Mouse (Mus musculus) embryonic facial prominence, embryonic 13.5 days (tissue): ENCODE data around the gene Hspbp1. TPM values are rescaled to one million over a fixed set of nuclear protein-coding genes. Genes with fewer than 3 reads are reported as not detected.

ENCODE experiments used
- ATAC-seq: fragments of 200-750 bp; cut with Nextera tagmentation; 2 replicates; pipeline ENCODE4 v1.8.0; 2017; ENCODE audit warnings: low read depth; ENCODE audit not compliant: insufficient number of reproducible peaks, insufficient read depth, low FRiP score, low TSS enrichment
- H3K27ac ChIP-seq: fragments of 300-500 bp; sonication (generic); 2 replicates; pipeline ENCODE4 v1.5.1; 2015; ENCODE audit warnings: moderate library complexity, mild to moderate bottlenecking, inconsistent platforms
- H3K27me3 ChIP-seq: fragments of 300-500 bp; sonication (generic); 2 replicates; pipeline ENCODE4 v1.6.1; 2015; ENCODE audit warnings: mild to moderate bottlenecking, inconsistent platforms
- H3K36me3 ChIP-seq: fragments of 300-500 bp; sonication (generic); 2 replicates; pipeline ENCODE4 v1.6.1; 2015; ENCODE audit warnings: mild to moderate bottlenecking, inconsistent platforms
- H3K4me1 ChIP-seq: fragments of 300-500 bp; sonication (generic); 2 replicates; pipeline ENCODE4 v1.6.1; 2015; ENCODE audit warnings: inconsistent platforms
- H3K4me2 ChIP-seq: fragments of 300-500 bp; sonication (generic); 2 replicates; pipeline ENCODE4 v1.6.1; 2015; ENCODE audit warnings: moderate library complexity, mild to moderate bottlenecking, inconsistent platforms
- H3K4me3 ChIP-seq: fragments of 300-500 bp; sonication (generic); 2 replicates; pipeline ENCODE4 v1.5.1; 2015; ENCODE audit warnings: mild to moderate bottlenecking, inconsistent platforms
- H3K9ac ChIP-seq: fragments of 300-500 bp; sonication (generic); 2 replicates; pipeline ENCODE4 v1.6.1; 2015; ENCODE audit warnings: mild to moderate bottlenecking, inconsistent platforms
- H3K9me3 ChIP-seq: fragments of 300-500 bp; sonication (generic); 2 replicates; pipeline ENCODE4 v1.6.1; 2016; ENCODE audit warnings: inconsistent platforms
- WGBS: fragments of 180-500 bp; shearing (Covaris S2); methylation state at CpG from one replicate; pipeline ENCODE4 v1.1.7; 2015; ENCODE audit warnings: mixed read lengths; 5-methylcytosine and 5-hydroxymethylcytosine counted together
- polyA plus RNA-seq: library from polyadenylated mRNA; unstranded; fragments of >200 nt; fragmentation: Nextera tagmentation; extraction: Ambion mirVana; gene quantifications from 2 replicates; pipeline ENCODE4 v1.2.1, GENCODE M21; 2015

Hspbp1 gene
- polyA plus RNA-seq, 1 experiment from 2014 or later, result 92.3 TPM

DNA sequence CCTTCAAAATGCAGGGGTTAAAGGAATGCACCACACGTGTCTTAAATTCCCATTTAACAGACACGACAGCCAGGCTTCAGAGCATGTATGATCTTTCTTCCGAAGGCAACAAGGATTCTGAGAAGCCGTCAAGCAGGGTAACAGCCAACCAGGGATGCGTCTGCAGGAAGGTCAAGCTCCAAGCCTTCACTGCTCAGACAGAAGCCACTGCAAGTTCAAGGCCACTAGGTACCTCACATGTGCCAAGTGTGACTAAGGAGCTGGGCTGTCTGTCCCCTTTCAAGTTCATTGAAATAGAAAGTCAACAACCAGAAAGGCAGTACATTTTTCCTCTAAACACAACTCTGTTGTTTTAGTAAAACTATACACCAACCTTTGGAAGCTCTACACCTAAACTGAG is 18.0 kb downstream of the Hspbp1 start:
- no peaks in the 10 kb centered on the region for H3K9me3 ChIP-seq
- H3K4me2 ChIP-seq, result no peak overlapping the region
- no peak overlapping the region for H3K27ac ChIP-seq
- 96% methylated on average over 5 of the region's 5 CpGs for WGBS
- no peak overlapping the region for H3K4me3 ChIP-seq
- ATAC-seq, result no peak
- no peaks in the 10 kb centered on the region for H3K27me3 ChIP-seq
- no peak overlapping the region for H3K9ac ChIP-seq
- H3K4me1 ChIP-seq, result no peaks in the 10 kb centered on the region
- peaks cover 76% of the 10 kb centered on the region for H3K36me3 ChIP-seq

DNA sequence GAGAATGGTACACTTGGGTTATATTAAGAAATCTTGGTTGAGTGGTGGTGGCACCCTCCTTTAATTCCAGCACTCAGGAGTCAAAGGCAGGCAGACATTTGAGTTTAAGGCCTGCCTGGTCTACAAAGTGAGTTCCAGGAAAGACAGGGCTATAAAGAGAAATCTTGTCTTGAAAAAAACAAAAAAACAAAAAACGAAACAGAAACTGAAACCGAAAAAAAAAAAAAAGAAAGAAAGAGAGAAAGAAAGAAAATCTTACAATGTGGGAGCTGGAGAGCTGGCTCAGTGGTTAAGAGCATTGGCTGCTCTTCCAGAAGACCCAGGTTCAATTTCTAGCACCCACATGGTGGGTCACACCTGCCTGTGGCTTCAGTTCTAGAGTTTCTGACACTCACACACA is 21.1 kb downstream of the Hspbp1 start:
- WGBS, result 91% methylated on average over 2 of the region's 2 CpGs
- ATAC-seq, result no peak
- Histone ChIP-seq H3K27me3 (no peaks in the 10 kb centered on the region), H3K4me3 (no peak overlapping the region), H3K9me3 (no peaks in the 10 kb centered on the region), H3K9ac (no peak overlapping the region), H3K4me2 (no peak overlapping the region), H3K27ac (no peak overlapping the region), H3K4me1 (peaks cover 12% of the 10 kb centered on the region), H3K36me3 (peaks cover 51% of the 10 kb centered on the region)

DNA sequence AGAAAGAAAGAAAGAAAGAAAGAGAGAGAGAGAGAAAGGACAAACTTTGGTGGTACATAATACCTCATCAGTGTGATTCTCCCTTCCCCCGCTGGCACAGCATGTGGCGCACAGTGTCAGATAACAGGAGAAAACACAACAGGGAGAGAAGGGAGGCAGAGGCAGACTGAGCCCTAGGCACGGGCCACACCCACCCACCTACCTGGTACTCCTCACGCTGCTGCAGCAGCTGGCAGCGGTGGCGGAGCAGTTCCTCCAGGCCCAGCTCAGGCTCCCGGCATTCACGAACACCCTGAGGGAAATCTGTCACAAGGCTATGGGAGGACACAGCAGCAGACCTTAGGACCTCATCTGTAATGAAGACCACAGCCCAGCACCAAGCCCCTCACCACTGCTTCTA is 21.7 kb downstream of the Hspbp1 start:
- no peak overlapping the region for H3K4me3 ChIP-seq
- no peak overlapping the region for H3K27ac ChIP-seq
- no peak for ATAC-seq
- H3K9ac ChIP-seq, result no peak overlapping the region
- 58% methylated on average over 8 of the region's 8 CpGs for WGBS
- no peak overlapping the region for H3K4me2 ChIP-seq
- peaks cover 45% of the 10 kb centered on the region for H3K36me3 ChIP-seq
- no peaks in the 10 kb centered on the region for H3K27me3 ChIP-seq
- H3K4me1 ChIP-seq, result peaks cover 12% of the 10 kb centered on the region
- H3K9me3 ChIP-seq, result no peaks in the 10 kb centered on the region

DNA sequence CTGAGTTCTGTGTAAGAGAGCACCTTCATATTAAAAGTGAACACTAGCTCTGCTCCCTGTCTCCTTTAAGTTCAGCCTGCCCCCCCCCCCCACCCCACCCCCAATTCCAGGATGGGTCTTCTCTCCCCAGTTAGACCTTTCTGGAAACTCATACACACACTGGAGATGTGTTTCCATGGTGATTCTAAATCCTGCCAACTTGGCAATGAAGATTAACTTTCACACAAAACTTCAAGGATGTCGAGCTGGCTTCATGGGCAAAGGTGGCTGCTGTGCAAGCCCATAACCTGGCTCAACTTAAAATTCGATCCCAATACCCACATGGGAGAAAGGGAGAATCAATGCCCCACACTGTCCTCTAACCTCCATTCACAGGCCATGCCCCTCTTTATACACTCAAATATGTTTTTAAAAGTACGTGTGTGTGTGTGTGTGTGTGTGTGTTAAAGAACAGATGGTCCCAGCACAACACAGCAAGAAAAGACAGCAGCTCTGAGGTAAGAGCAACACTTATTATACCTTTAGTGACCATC is 24.9 kb downstream of the Hspbp1 start:
- 50% methylated on average over 3 of the region's 3 CpGs for WGBS
- no peaks in the 10 kb centered on the region for H3K9me3 ChIP-seq
- peaks cover 36% of the 10 kb centered on the region for H3K4me1 ChIP-seq
- H3K27me3 ChIP-seq, result no peaks in the 10 kb centered on the region
- ATAC-seq, result no peak
- peak overlapping the region; percentile 78 for H3K4me2 ChIP-seq
- H3K36me3 ChIP-seq, result peaks cover 25% of the 10 kb centered on the region
- H3K9ac ChIP-seq, result peak overlapping the region; percentile 94
- H3K27ac ChIP-seq, result peak overlapping the region; percentile 97
- H3K4me3 ChIP-seq, result peak overlapping the region; percentile 83

DNA sequence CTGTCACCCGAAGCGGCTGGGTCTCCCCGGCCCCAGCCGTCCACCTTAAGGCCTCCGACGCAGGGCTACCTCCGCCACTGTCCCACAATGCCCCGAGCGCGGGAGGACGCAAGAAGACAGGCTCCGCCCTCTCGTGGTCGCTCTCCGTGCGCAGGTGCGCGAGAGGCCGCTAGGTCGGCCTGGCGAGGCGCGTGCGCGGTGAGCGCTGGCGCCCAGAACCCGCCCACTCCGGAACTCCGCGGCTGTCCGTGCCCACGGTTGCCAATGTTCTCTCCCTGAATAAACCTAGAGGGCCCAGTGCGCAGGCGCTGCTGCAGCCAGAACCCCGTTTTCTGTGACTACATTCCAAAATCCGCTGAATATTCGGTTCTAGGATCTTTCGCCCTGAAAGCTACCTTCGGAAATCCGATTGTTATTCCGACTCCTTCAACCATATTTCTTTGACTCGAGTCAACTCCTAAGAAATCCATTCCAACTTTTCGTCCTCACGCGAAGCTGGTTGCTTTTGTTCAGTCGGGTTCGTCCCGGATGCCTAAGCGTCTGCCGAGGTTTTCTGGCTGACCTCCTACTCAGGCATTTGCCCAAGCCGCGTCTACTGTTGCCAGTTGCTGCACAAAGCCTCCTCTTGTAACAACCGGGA is 25.8 kb downstream of the Hspbp1 start, which contains the start of gene Ppp6r1:
Gene Ppp6r1 (minus strand): TSS at position 108 of the 640 bp plus-strand sequence.
- peak; percentile 97 for ATAC-seq
- H3K4me3 ChIP-seq, result peak within 1 kb of the TSS; percentile 83
- H3K4me2 ChIP-seq, result peak within 1 kb of the TSS; percentile 78
- H3K9me3 ChIP-seq, result no peaks in the 10 kb centered on the region
- H3K27me3 ChIP-seq, result no peaks in the 10 kb centered on the region
- H3K9ac ChIP-seq, result peak within 1 kb of the TSS; percentile 94
- H3K27ac ChIP-seq, result peak within 1 kb of the TSS; percentile 97
- peaks cover 17% of the 10 kb centered on the region for H3K36me3 ChIP-seq
- under 1% methylated on average over 54 of the region's 54 CpGs for WGBS
- peaks cover 43% of the 10 kb centered on the region for H3K4me1 ChIP-seq

DNA sequence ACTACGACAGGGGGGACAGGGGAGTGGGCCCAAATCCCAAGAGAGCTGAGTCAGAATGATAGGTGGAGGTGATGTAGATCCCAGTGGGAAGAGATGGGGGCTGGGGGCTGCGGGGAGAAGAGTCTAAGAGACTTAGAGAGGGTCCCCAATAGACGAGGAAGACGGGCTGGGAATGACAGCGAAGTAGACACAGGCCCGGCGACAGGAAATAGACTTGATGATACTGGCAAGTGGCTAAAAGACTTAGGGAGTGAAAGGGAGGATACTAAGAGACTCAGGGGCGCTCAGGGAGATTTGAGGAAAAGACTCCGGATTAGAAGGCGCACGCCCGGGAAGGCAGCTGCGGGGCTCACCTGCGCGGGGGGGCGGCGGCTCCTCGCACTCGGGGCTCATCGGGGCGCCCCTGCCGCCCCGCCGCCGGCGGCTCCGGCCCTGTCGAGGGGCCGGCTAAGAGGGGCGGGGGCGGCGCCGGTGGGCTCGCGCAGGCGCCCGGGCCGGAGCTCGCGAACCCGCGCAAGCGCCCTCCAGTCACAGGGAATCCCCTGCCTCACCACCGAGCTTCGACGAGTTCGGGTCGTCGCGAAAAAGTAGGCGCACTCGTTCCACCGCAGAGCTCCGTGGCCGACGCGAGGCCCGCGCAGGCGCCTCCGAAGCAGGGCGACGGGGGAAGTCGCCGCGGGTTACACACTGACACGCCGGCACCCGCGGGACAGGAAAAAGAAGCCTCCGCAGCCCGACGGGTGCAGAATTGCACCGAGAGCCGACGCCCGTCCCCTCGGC is 26.6 kb downstream of the Hspbp1 start:
- ATAC-seq, result peak; percentile 46
- under 1% methylated on average over 78 of the region's 78 CpGs for WGBS
- Histone ChIP-seq H3K9me3 (no peaks in the 10 kb centered on the region), H3K9ac (peak overlapping the region; percentile 94), H3K4me1 (peaks cover 49% of the 10 kb centered on the region), H3K36me3 (peaks cover 10% of the 10 kb centered on the region), H3K27me3 (no peaks in the 10 kb centered on the region), H3K27ac (peak overlapping the region; percentile 97), H3K4me2 (peak overlapping the region; percentile 78), H3K4me3 (peak overlapping the region; percentile 83)

DNA sequence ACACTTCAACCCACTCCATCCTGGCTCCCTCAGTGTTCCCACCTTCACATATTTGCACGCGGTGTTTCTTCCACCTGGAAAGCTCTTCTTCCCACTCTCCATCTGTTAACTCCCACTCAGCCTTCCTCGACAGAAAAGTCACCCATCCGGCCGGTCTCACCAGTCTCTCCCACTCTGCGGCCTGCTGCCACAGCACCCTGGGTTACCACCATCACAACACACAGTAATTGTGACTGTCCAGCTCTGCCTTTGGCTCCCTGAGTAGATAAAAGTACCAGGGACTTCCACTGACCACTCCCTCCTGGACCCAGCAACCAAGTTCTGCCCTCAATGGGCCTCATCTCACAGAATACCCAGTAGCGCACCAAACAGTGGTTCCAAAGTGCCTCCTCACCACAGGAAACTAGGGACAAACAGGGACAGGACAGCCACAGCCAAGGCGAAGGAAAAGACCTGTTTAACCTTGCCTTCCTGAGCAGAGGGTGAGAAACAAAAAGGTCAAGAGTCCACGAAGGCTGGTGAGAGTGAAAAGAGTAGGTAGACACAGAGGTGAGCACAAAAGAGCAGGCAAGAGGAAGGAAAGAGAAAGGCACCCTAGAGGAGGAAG is 27.2 kb downstream of the Hspbp1 start:
- no peak overlapping the region for H3K27ac ChIP-seq
- peak overlapping the region; percentile 78 for H3K4me2 ChIP-seq
- no peaks in the 10 kb centered on the region for H3K9me3 ChIP-seq
- WGBS, result 46% methylated on average over 9 of the region's 9 CpGs
- peaks cover 10% of the 10 kb centered on the region for H3K36me3 ChIP-seq
- H3K9ac ChIP-seq, result peak overlapping the region; percentile 94
- ATAC-seq, result no peak
- H3K27me3 ChIP-seq, result no peaks in the 10 kb centered on the region
- H3K4me1 ChIP-seq, result peaks cover 51% of the 10 kb centered on the region
- H3K4me3 ChIP-seq, result peak overlapping the region; percentile 83

DNA sequence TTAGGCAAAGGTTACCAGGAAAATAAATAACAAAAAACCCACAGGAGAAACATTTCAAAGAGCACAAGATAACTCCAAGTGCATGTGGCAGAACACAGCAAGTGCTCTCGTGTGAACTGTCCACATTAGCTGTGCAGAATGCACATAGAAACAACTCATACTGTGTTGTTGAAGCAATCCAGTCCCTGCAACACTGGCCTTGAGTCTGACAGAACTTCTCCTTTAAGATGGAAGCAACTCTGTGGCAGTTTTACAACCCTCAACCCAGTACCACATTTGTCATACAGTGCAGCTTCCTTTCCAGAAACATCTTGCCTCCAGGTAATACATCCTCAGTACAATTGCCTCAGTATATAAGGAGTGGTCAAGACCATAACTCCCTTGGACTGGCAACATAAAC is 28.1 kb downstream of the Hspbp1 start:
- WGBS, result 62% methylated on average over 1 of the region's 1 CpGs
- peak overlapping the region; percentile 78 for H3K4me2 ChIP-seq
- no peak for ATAC-seq
- H3K27ac ChIP-seq, result no peak overlapping the region
- no peaks in the 10 kb centered on the region for H3K27me3 ChIP-seq
- peak overlapping the region; percentile 94 for H3K9ac ChIP-seq
- H3K36me3 ChIP-seq, result peaks cover 10% of the 10 kb centered on the region; the same call in 1 of the 2 replicates
- H3K9me3 ChIP-seq, result no peaks in the 10 kb centered on the region
- peak overlapping the region; percentile 83 for H3K4me3 ChIP-seq
- peaks cover 55% of the 10 kb centered on the region for H3K4me1 ChIP-seq

DNA sequence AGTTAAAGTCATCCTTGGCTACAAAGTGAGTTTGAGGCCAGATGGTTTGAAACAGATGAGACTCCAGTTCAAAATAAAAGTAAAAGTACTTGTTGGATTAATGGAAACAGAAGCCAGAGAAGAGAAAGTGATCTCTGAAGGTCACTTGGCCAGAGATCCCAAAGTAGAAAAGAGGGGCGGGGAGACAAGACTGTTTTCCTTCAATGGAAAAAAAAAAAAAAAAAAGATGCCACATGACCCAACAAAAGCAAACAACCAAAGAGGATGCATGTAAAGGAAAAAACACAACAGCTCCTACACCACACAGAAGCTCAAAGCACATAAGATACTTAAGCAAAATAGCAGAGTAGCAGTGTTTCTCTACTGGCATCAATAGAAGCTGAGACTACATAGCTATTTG is 29.0 kb downstream of the Hspbp1 start:
- no peak overlapping the region for H3K4me3 ChIP-seq
- peaks cover 17% of the 10 kb centered on the region for H3K36me3 ChIP-seq
- H3K9me3 ChIP-seq, result no peaks in the 10 kb centered on the region
- no peak overlapping the region for H3K27ac ChIP-seq
- no peak overlapping the region for H3K9ac ChIP-seq
- no peak for ATAC-seq
- H3K4me1 ChIP-seq, result peaks cover 55% of the 10 kb centered on the region
- H3K27me3 ChIP-seq, result no peaks in the 10 kb centered on the region
- H3K4me2 ChIP-seq, result no peak overlapping the region
- 80% methylated on average over 1 of the region's 1 CpGs for WGBS

DNA sequence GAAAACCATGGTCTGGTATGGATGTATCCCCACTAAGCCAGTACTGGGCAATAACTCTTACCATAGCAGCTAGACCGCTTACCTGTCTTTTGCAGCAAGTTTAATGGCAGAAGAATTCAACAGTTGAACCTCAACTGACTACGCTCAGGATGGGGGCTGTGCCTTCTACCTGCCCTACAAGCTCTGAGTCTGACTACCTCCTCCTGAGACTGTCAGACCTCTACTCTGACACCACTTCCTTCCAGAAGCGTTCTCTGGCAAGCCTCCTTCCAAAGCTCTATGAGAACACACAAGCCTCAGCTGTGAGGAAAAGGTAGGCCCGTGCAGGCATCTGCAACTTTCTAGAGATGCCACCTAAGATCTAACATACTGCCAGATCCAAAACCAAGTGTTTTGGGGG is 29.5 kb downstream of the Hspbp1 start:
- peaks cover 17% of the 10 kb centered on the region for H3K36me3 ChIP-seq
- no peak for ATAC-seq
- no peak overlapping the region for H3K9ac ChIP-seq
- H3K27ac ChIP-seq, result no peak overlapping the region
- no peaks in the 10 kb centered on the region for H3K27me3 ChIP-seq
- no peak overlapping the region for H3K4me3 ChIP-seq
- 86% methylated on average over 4 of the region's 4 CpGs for WGBS
- H3K9me3 ChIP-seq, result no peaks in the 10 kb centered on the region
- H3K4me1 ChIP-seq, result peaks cover 50% of the 10 kb centered on the region
- no peak overlapping the region for H3K4me2 ChIP-seq

DNA sequence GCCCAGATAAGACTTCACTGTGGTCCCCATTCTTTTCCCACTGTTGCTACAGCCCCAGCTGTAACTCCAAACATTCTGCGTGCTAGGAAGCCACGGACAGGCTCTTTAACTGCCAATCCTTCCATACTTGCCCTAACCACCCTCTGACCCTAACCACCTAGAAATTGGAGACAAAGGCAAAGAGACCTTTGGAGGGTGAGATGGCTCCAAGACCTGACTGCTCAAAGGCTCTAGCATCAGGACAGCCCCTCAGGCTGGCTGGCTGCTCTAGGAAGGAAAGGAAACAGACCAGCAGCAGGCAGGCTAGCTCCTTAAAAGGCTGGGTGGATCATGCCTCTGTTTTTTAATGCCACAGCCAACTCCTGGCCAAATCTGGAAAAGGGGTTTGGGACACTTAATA is 30.6 kb downstream of the Hspbp1 start:
- Histone ChIP-seq H3K27me3 (no peaks in the 10 kb centered on the region), H3K36me3 (peaks cover 17% of the 10 kb centered on the region), H3K4me1 (peaks cover 43% of the 10 kb centered on the region), H3K4me2 (no peak overlapping the region), H3K27ac (no peak overlapping the region), H3K4me3 (no peak overlapping the region), H3K9me3 (no peaks in the 10 kb centered on the region), H3K9ac (0 out of 2 replicates have a peak overlapping the region, but pooled peaks have one; percentile 17)
- ATAC-seq, result no peak
- WGBS, result 92% methylated on average over 2 of the region's 2 CpGs
